Mouse (Mus musculus) right cerebral cortex, postnatal 25 days (tissue): ENCODE results near the gene Tmem164.

Source experiments
- DNase-seq: peaks from one replicate; pipeline ENCODE4 v3.0.0; 2022

Tmem164 gene

GRCm38 (mm10) chrX:142830572-142830971, 149.4 kb downstream of the Tmem164 start:
- DNase-seq: no peak

- no peak for DNase-seq
These were observed 151.0 kb downstream of the Tmem164 start for GRCm38 (mm10) chrX:142832221-142832620.

- no peak for DNase-seq
These were observed 152.1 kb downstream of the Tmem164 start for GRCm38 (mm10) chrX:142833164-142833796.

- DNase-seq: no peak
These were observed 153.6 kb downstream of the Tmem164 start for GRCm38 (mm10) chrX:142834807-142835206.

GRCm38 (mm10) chrX:142836399-142836798, 155.2 kb downstream of the Tmem164 start:
- no peak for DNase-seq

GRCm38 (mm10) chrX:142837316-142837715, 156.1 kb downstream of the Tmem164 start:
- no peak for DNase-seq

GRCm38 (mm10) chrX:142838841-142839240, 157.6 kb downstream of the Tmem164 start:
- no peak for DNase-seq

- DNase-seq: no peak
These were observed 158.2 kb downstream of the Tmem164 start for GRCm38 (mm10) chrX:142839411-142839810.

- DNase-seq: no peak
These were observed 160.7 kb downstream of the Tmem164 start for GRCm38 (mm10) chrX:142841916-142842315.

- no peak for DNase-seq
These were observed 165.1 kb downstream of the Tmem164 start for GRCm38 (mm10) chrX:142846266-142846665.

GRCm38 (mm10) chrX:142848032-142848431, 166.8 kb downstream of the Tmem164 start:
- DNase-seq: no peak

GRCm38 (mm10) chrX:142869844-142870243, 188.6 kb downstream of the Tmem164 start:
- DNase-seq: no peak

- DNase-seq: no peak
These were observed 201.0 kb downstream of the Tmem164 start for GRCm38 (mm10) chrX:142882255-142882654.

GRCm38 (mm10) chrX:142883593-142883992, 202.4 kb downstream of the Tmem164 start:
- no peak for DNase-seq

- no peak for DNase-seq
These were observed 204.8 kb downstream of the Tmem164 start for GRCm38 (mm10) chrX:142885962-142886361.
